Mouse (Mus musculus) ES-E14 (cell line): ENCODE measurements around the gene Slc35e1. TPM values are rescaled to one million over a fixed set of nuclear protein-coding genes. Genes with fewer than 3 reads are reported as not detected.
A peak's percentile ranks its signal among the peaks of the same experiment; 100 is the strongest.

Source experiments
- DNase-seq: peaks from one replicate; pipeline ENCODE4 v3.0.0-alpha.2; 2013; ENCODE audit warnings: low read depth, low spot score
- H3K27ac ChIP-seq: 2 replicates; pipeline ENCODE4 v1.5.1; 2012; ENCODE audit warnings: low read depth, mild to moderate bottlenecking, low read length, moderate library complexity, mixed read lengths; ENCODE audit not compliant: poor library complexity, insufficient read depth, severe bottlenecking
- H3K36me3 ChIP-seq: 2 replicates; pipeline ENCODE4 v1.6.1; 2012; ENCODE audit warnings: mild to moderate bottlenecking, low read length, moderate library complexity, mixed read lengths; ENCODE audit not compliant: control insufficient read depth, poor library complexity, insufficient read depth, severe bottlenecking
- H3K4me1 ChIP-seq, 2 experiments: fragments of 150-350 bp in 1 of 2; sonication (generic) in 1 of 2; 2 replicates each; pipeline ENCODE4 v1.6.1; 2012; ENCODE audit warnings: low read length in 2 of 2, mild to moderate bottlenecking in 1 of 2, mixed read lengths in 1 of 2; ENCODE audit not compliant: control insufficient read depth in 2 of 2, insufficient read depth in 2 of 2, poor library complexity in 1 of 2
- H3K4me3 ChIP-seq, 2 experiments: fragments of 150-350 bp in 1 of 2; sonication (generic) in 1 of 2; 2 replicates each; pipeline ENCODE4 v1.5.1; 2012; ENCODE audit warnings: low read length in 2 of 2, low read depth in 1 of 2, mild to moderate bottlenecking in 1 of 2, mixed read lengths in 1 of 2; ENCODE audit not compliant: insufficient read depth in 1 of 2, poor library complexity in 1 of 2, severe bottlenecking in 1 of 2
- H3K9ac ChIP-seq: 2 replicates; pipeline ENCODE4 v1.6.1; 2012; ENCODE audit warnings: low read depth, mild to moderate bottlenecking, low read length, mixed read lengths; ENCODE audit not compliant: poor library complexity, insufficient read depth, severe bottlenecking
- H3K9me3 ChIP-seq: fragments of 150-350 bp; sonication (generic); 2 replicates; pipeline ENCODE4 v1.6.1; 2012; ENCODE audit warnings: low read depth, mild to moderate bottlenecking, low read length; ENCODE audit not compliant: control insufficient read depth, insufficient read depth
- CHD2 ChIP-seq: IDR thresholded peaks from 2 replicates; pipeline ENCODE4 v1.6.1; 2014; ENCODE audit warnings: mild to moderate bottlenecking, low read depth, low read length, inconsistent platforms
- HCFC1 ChIP-seq: IDR thresholded peaks from 2 replicates; pipeline ENCODE4 v1.6.1; 2012; ENCODE audit warnings: low read length, inconsistent platforms, borderline replicate concordance; ENCODE audit not compliant: insufficient read depth
- MAFK ChIP-seq: IDR thresholded peaks from 2 replicates; pipeline ENCODE4 v1.6.1; 2014; ENCODE audit warnings: mild to moderate bottlenecking, low read depth, low read length, inconsistent platforms; ENCODE audit not compliant: insufficient read depth
- ZC3H11A ChIP-seq: IDR thresholded peaks from 2 replicates; pipeline ENCODE4 v1.6.1; 2012; ENCODE audit warnings: low read depth, mild to moderate bottlenecking, inconsistent platforms, low read length, borderline replicate concordance
- ZNF384 ChIP-seq: IDR thresholded peaks from 2 replicates; pipeline ENCODE4 v1.6.1; 2012; ENCODE audit warnings: low read depth, low read length, inconsistent platforms
- in situ Hi-C, 2 experiments: fragments of 600-800 bp; cut with MboI; formaldehyde crosslinking; loops; one replicate each; pipeline ENCODE4 v1.15.1; 2025; ENCODE audit warnings: low sequenced_read_pairs in 2 of 2, inconsistent platforms in 1 of 2; ENCODE audit not compliant: unreplicated experiment in 2 of 2
- total RNA-seq: library from RNA; depleted of rRNA; stranded (reverse); fragments of 300-350 nt; gene quantifications from 2 replicates; pipeline ENCODE4 v1.2.3, GENCODE M21; 2012; rRNA removed

The Slc35e1 gene
- total RNA-seq, result 91.1 and 97.0 TPM in 2 replicates

GRCm38 (mm10) chr8:72491680-72492621 is at the start of gene Slc35e1:
Gene Slc35e1, minus strand, starts transcription at chr8:72492614.
- H3K4me1 ChIP-seq, result peaks cover 0 to 13% of the 10 kb centered on the region in 2 experiments; a peak in 2 of 4 replicates
- H3K9me3 ChIP-seq, result no peaks in the 10 kb centered on the region
- in situ Hi-C loops, result no loop called here
- H3K9ac ChIP-seq, result peak within 1 kb of the TSS; percentile 98
- no peak for TF ChIP-seq ZC3H11A
- TF ChIP-seq MAFK, result no peak
- TF ChIP-seq HCFC1, result no peak
- no peak for TF ChIP-seq CHD2
- no peak for TF ChIP-seq ZNF384
- DNase-seq, result no peak
- peak within 1 kb of the TSS; percentile 65; the same call in 1 of the 2 replicates for H3K27ac ChIP-seq
- peak within 1 kb of the TSS; percentile 85 to 99 for H3K4me3 ChIP-seq
- peaks cover 39% of the 10 kb centered on the region for H3K36me3 ChIP-seq

DNA sequence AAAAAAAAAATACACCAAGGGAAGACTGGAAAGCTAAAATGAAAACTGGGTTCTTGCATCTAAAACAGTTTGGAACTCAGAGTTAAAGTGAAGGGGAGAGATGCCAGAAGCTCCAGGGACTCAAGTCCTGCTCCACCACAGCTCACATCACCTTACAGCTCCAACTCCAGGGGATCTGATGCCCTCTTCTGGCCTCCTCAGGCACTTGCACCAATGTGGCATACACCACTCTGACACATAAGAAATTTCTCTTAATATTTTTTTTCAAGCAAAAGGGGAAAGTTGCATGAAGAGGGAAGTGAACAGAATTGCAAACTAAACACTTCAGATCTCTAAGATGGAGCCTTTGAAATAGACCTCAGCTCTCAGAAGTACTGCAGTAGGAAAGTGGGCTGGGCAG is 46.8 kb upstream of the Slc35e1 start:
- Histone ChIP-seq H3K9ac (no peak overlapping the region), H3K4me3 (no peak overlapping the region), H3K36me3 (peaks cover 4% of the 10 kb centered on the region; the same call in 1 of the 2 replicates), H3K9me3 (no peaks in the 10 kb centered on the region), H3K27ac (no peak overlapping the region), H3K4me1 (no peaks in the 10 kb centered on the region; a peak in 1 of 4 replicates)
- in situ Hi-C loops, result no loop called here
- DNase-seq, result peak; percentile 29
- TF ChIP-seq ZC3H11A (peak; percentile 46; the same call in 1 of the 2 replicates), MAFK (no peak)

GRCm38 (mm10) chr8:72534888-72535287 is 42.5 kb upstream of the Slc35e1 start:
- H3K9me3 ChIP-seq, result no peaks in the 10 kb centered on the region
- no peak for DNase-seq

GRCm38 (mm10) chr8:72532103-72532502 is 39.7 kb upstream of the Slc35e1 start:
- in situ Hi-C loops, result no loop called here
- no peak overlapping the region for H3K9ac ChIP-seq
- H3K36me3 ChIP-seq, result peaks cover 1% of the 10 kb centered on the region; the same call in 1 of the 2 replicates
- DNase-seq, result no peak
- H3K4me3 ChIP-seq, result no peak overlapping the region
- no peak overlapping the region for H3K27ac ChIP-seq
- H3K4me1 ChIP-seq, result peaks cover 0 to 6% of the 10 kb centered on the region in 2 experiments; a peak in 1 of 4 replicates
- TF ChIP-seq ZNF384 (no peak), HCFC1 (no peak), ZC3H11A (no peak), MAFK (no peak), CHD2 (no peak)
- H3K9me3 ChIP-seq, result no peaks in the 10 kb centered on the region

More at GRCm38 (mm10) chr8:72534888-72535287, 42.5 kb upstream of the Slc35e1 start:
- TF ChIP-seq ZNF384 (no peak), CHD2 (no peak)
- Histone ChIP-seq H3K9ac (no peak overlapping the region), H3K4me1 (peaks cover 0 to 6% of the 10 kb centered on the region in 2 experiments; a peak in 1 of 4 replicates), H3K27ac (no peak overlapping the region), H3K4me3 (no peak overlapping the region), H3K36me3 (no peaks in the 10 kb centered on the region)
- in situ Hi-C loops, result no loop called here
